Comparison of ENCODE assay signal across 27 mouse cellular contexts in the genomic region with DNA sequence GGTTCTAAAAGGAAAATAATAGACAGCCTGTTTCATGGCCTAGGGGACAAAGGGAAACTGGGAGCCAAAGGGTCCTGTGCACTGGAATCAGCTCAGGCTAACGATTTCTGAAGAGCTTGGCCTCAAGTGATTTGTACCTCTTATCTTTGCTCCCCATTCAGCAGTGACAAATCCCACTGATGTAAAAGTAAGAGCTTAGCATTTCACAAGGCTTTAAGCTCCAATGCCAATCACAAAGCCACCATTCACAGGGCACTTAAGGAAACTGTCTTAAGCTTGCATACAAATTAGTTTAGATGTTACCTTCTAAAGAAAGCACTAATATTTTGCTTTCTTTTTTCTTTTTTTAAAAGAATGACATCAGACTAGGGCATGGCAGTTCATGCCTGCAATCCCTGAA. TPM values are rescaled to one million over a fixed set of nuclear protein-coding genes. Genes with fewer than 3 reads are reported as not detected.
DNase-seq lines count a peak whose midpoint lies in the region; ATAC-seq and TF ChIP-seq lines count a peak whose summit lies in the region.
"Had no signal": no experiment of that assay in that cellular context is flagged by ENCODE, and none has a peak within 500 bp of the region (broad histone marks: within the 10 kb centered on the region; RNA-seq: fewer than 3 reads in every experiment).

No protein-coding gene starts in this region.

- no peak overlapping the region for H3K4me3 ChIP-seq in heart, embryonic 10.5 days
- H3K4me3 ChIP-seq in midbrain, embryonic 12.5 days, result no peak overlapping the region
- H3K4me3 ChIP-seq in midbrain, postnatal 0 days (ENCODE audit: low read depth, low read length), result no peak overlapping the region
- H3K4me3 ChIP-seq in midbrain, embryonic 13.5 days (replicated peaks), result no peak overlapping the region
- H3K4me3 ChIP-seq: embryonic facial prominence, embryonic 15.5 days; erythroblast, embryonic 14.5 days; forebrain, embryonic 15.5 days; heart, embryonic 15.5 days; hindbrain, embryonic 13.5 days had no signal

- TF ChIP-seq CTCF in midbrain, postnatal 0 days (IDR thresholded peaks at IDR 0.05), result no peak

- H3K27ac ChIP-seq in heart, embryonic 10.5 days, result no peak overlapping the region
- H3K27ac ChIP-seq in midbrain, embryonic 12.5 days (replicated peaks), result no peak overlapping the region
- no peak overlapping the region; the same call in 1 of the 2 replicates for H3K27ac ChIP-seq in midbrain, postnatal 0 days (ENCODE audit: low read depth, low read length)
- H3K27ac ChIP-seq in midbrain, embryonic 13.5 days, result no peak overlapping the region
- H3K27ac ChIP-seq: embryonic facial prominence, embryonic 15.5 days; forebrain, embryonic 15.5 days; heart, embryonic 15.5 days; hindbrain, embryonic 13.5 days; hindbrain, postnatal 0 days had no signal

- H3K9me3 ChIP-seq in heart, embryonic 10.5 days, result no peaks in the 10 kb centered on the region
- no peaks in the 10 kb centered on the region for H3K9me3 ChIP-seq in midbrain, embryonic 12.5 days
- no peaks in the 10 kb centered on the region for H3K9me3 ChIP-seq in midbrain, postnatal 0 days (ENCODE audit: low read length)
- no peaks in the 10 kb centered on the region for H3K9me3 ChIP-seq in midbrain, embryonic 13.5 days
- H3K9me3 ChIP-seq: embryonic facial prominence, embryonic 15.5 days; forebrain, embryonic 15.5 days; heart, embryonic 15.5 days; hindbrain, embryonic 13.5 days had no signal

- 0% methylated on average over 1 of the region's 1 CpGs for WGBS in heart, embryonic 10.5 days
- 7% methylated on average over 1 of the region's 1 CpGs for WGBS in midbrain, embryonic 12.5 days
- 3% methylated on average over 1 of the region's 1 CpGs for WGBS in midbrain, postnatal 0 days
- WGBS in midbrain, embryonic 13.5 days, result 10% methylated on average over 1 of the region's 1 CpGs

- no peaks in the 10 kb centered on the region for H3K36me3 ChIP-seq in heart, embryonic 10.5 days
- H3K36me3 ChIP-seq in midbrain, embryonic 12.5 days, result no peaks in the 10 kb centered on the region
- no peaks in the 10 kb centered on the region for H3K36me3 ChIP-seq in midbrain, postnatal 0 days (ENCODE audit: insufficient read depth, low read length)
- H3K36me3 ChIP-seq in midbrain, embryonic 13.5 days, result no peaks in the 10 kb centered on the region
- H3K36me3 ChIP-seq: embryonic facial prominence, embryonic 15.5 days; forebrain, embryonic 15.5 days; heart, embryonic 15.5 days; hindbrain, embryonic 13.5 days had no signal

- H3K9ac ChIP-seq in midbrain, embryonic 12.5 days (replicated peaks), result no peak overlapping the region
- no peak overlapping the region for H3K9ac ChIP-seq in midbrain, postnatal 0 days (replicated peaks; ENCODE audit: low read length, poor library complexity, severe bottlenecking)
- no peak overlapping the region for H3K9ac ChIP-seq in midbrain, embryonic 13.5 days (replicated peaks)
- H3K9ac ChIP-seq: embryonic facial prominence, embryonic 15.5 days; forebrain, embryonic 15.5 days; heart, embryonic 15.5 days; hindbrain, embryonic 13.5 days had no signal

- peaks cover 10% of the 10 kb centered on the region; the same call in 1 of the 2 replicates for H3K27me3 ChIP-seq in heart, embryonic 10.5 days (ENCODE audit: insufficient read depth, poor library complexity, severe bottlenecking)
- H3K27me3 ChIP-seq in midbrain, embryonic 12.5 days, result peaks cover 25% of the 10 kb centered on the region
- H3K27me3 ChIP-seq in midbrain, postnatal 0 days (ENCODE audit: insufficient read depth, low read length), result no peaks in the 10 kb centered on the region
- H3K27me3 ChIP-seq in midbrain, embryonic 13.5 days, result peaks cover 13% of the 10 kb centered on the region; the same call in 1 of the 2 replicates
- H3K27me3 ChIP-seq: CH12.LX; embryonic facial prominence, embryonic 15.5 days; forebrain, embryonic 15.5 days; heart, embryonic 15.5 days; hindbrain, embryonic 13.5 days; Patski had no signal

- peak; percentile 41 for DNase-seq in heart, embryonic 10.5 days (ENCODE audit: low spot score)
- DNase-seq in heart, adult 11 months, result no peak
- no peak for DNase-seq in midbrain, postnatal 0 days (ENCODE audit: low spot score)
- no peak for DNase-seq in lung, postnatal 10 days
- no peak for DNase-seq in layer of hippocampus, adult 9-11 months
- DNase-seq: adrenal gland, adult 2 months; adrenal gland, postnatal 25 days; cerebellum, adult 8-10 months; embryo, embryonic 11 days; gastrocnemius, postnatal 36 days; heart, adult 18-20 months; heart, postnatal 14 days had no signal

- ATAC-seq in midbrain, embryonic 12.5 days (ENCODE audit: low FRiP score, low read depth), result peak; percentile 47
- ATAC-seq in midbrain, postnatal 0 days (ENCODE audit: low FRiP score), result no peak
- ATAC-seq in midbrain, embryonic 13.5 days, result peak; percentile 37; the same call in 1 of the 2 replicates
- ATAC-seq: forebrain, embryonic 15.5 days; hindbrain, postnatal 0 days; Patski had no signal

- H3K4me1 ChIP-seq in heart, embryonic 10.5 days, result peaks cover 11% of the 10 kb centered on the region; the same call in 1 of the 2 replicates
- peaks cover 12% of the 10 kb centered on the region for H3K4me1 ChIP-seq in midbrain, embryonic 12.5 days
- H3K4me1 ChIP-seq in midbrain, postnatal 0 days (ENCODE audit: insufficient read depth, low read length), result peaks cover 6% of the 10 kb centered on the region; the same call in 1 of the 2 replicates
- H3K4me1 ChIP-seq in midbrain, embryonic 13.5 days (replicated peaks), result peaks cover 19% of the 10 kb centered on the region
- H3K4me1 ChIP-seq: embryonic facial prominence, embryonic 15.5 days had no signal

- H3K4me2 ChIP-seq in midbrain, embryonic 12.5 days (replicated peaks), result no peak overlapping the region
- H3K4me2 ChIP-seq in midbrain, postnatal 0 days (ENCODE audit: low read depth, low read length, poor library complexity, severe bottlenecking), result no peak overlapping the region
- no peak overlapping the region for H3K4me2 ChIP-seq in midbrain, embryonic 13.5 days (replicated peaks)
- H3K4me2 ChIP-seq: embryonic facial prominence, embryonic 15.5 days; forebrain, embryonic 15.5 days; heart, embryonic 11.5 days; heart, embryonic 15.5 days; hindbrain, embryonic 13.5 days had no signal

RNA-seq across cellular contexts. Expression of a gene that starts 6.1 kb away (rescaled TPM):
- not detected in 2 replicates for polyA plus RNA-seq in heart, embryonic 10.5 days (2016; fragmentation: Nextera tagmentation; extraction: Ambion mirVana)
- polyA plus RNA-seq in midbrain, embryonic 12.5 days (2016; fragmentation: Nextera tagmentation; extraction: Ambion mirVana), result not detected in 2 replicates
- total RNA-seq in midbrain, postnatal 0 days (2014; rRNA removed), result 0.57 TPM in 1 of 2 replicates, not detected in the other
- not detected in 2 replicates for polyA plus RNA-seq in midbrain, postnatal 0 days (2015; fragmentation: Nextera tagmentation; extraction: Ambion mirVana)
- polyA plus RNA-seq in midbrain, embryonic 13.5 days (2015; fragmentation: Nextera tagmentation; extraction: Ambion mirVana), result 0.10 TPM in 1 of 2 replicates, not detected in the other
- total RNA-seq: adrenal gland, adult 2 months; adrenal gland, postnatal 25 days; common myeloid progenitor, adult 5-6 weeks; gastrocnemius, adult 8-10 months; gastrocnemius, postnatal 36 days; heart, adult 18-20 months; heart, postnatal 14 days; hematopoietic stem cell, adult 5-6 weeks; hindbrain, postnatal 0 days had no signal
- polyA plus RNA-seq: adrenal gland, adult 2 months; embryonic facial prominence, embryonic 11.5 days; embryonic facial prominence, embryonic 15.5 days; erythroblast, embryonic 14.5 days; forebrain, embryonic 15.5 days; heart, embryonic 11.5 days; heart, embryonic 15.5 days; hindbrain, postnatal 0 days; Patski had no signal
